Mouse (Mus musculus) bone marrow macrophage, adult 2 months (primary cell): ENCODE data around the gene Nars2.

Experiments
- CTCF ChIP-seq: IDR thresholded peaks from 2 replicates; pipeline ENCODE4 v1.5.1; 2012; ENCODE audit warnings: low read depth, mild to moderate bottlenecking, low read length, moderate library complexity
- POLR2A ChIP-seq: IDR thresholded peaks from 2 replicates; pipeline ENCODE4 v1.6.1; 2012; ENCODE audit warnings: mild to moderate bottlenecking, low read depth, low read length, borderline replicate concordance

DNA sequence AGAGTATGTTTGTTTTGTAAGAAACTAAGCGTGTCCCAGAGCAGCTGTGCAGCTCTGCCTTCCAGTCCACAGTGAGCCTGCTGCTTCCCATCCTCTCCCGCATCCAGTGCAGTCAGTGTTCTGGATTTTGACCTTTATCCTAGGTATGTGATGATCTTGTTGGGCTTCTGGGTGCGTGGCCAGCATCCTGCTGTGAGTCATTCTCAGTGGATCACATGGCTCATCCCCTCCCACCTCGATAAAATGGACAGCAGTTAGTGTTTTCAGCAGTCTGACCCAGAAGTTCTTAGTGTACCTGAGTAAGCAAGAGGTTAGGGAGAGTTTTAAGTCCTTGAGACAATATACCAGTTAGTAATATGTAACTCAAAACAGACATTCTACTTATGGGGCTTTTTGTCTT, 36.4 kb downstream of the Nars2 start:
- TF ChIP-seq POLR2A: no peak
- no peak for TF ChIP-seq CTCF
